25 mouse cellular contexts compared by ENCODE assay signal in genomic region chr11:114128841-114129240, GRCm38 (mm10).
DNase-seq lines count a peak whose midpoint lies in the region; ATAC-seq and TF ChIP-seq lines count a peak whose summit lies in the region.
"Had no signal": no experiment of that assay in that cellular context is flagged by ENCODE, and none has a peak within 500 bp of the region (broad histone marks: within the 10 kb centered on the region; RNA-seq: fewer than 3 reads in every experiment).

No protein-coding gene starts in this region.

- no peaks in the 10 kb centered on the region for H3K36me3 ChIP-seq in lung, embryonic 14.5 days (ENCODE audit: insufficient read depth)
- H3K36me3 ChIP-seq: embryonic facial prominence, embryonic 13.5 days; forebrain, embryonic 12.5 days; forebrain, embryonic 15.5 days; heart, embryonic 12.5 days; heart, embryonic 15.5 days had no signal

- DNase-seq in cerebellum, postnatal 14 days = peak; percentile 31 to 45
- DNase-seq in cerebellum, postnatal 4 days (ENCODE audit: low spot score in 2 of 2) = no peak
- DNase-seq in lung, embryonic 14.5 days = peak; percentile 30
- no peak for DNase-seq in lung, postnatal 4 days
- peak; percentile 48 for DNase-seq in brain, embryonic 14.5 days (ENCODE audit: low read depth)
- DNase-seq in left cerebral cortex, adult 18-20 months (ENCODE audit: low spot score in 2 of 2) = no peak
- DNase-seq in B cell, adult 2 months = no peak
- DNase-seq: adrenal gland, adult 8-10 months; adrenal gland, postnatal 25 days; cerebellum, adult 9-11 months; gastrocnemius, postnatal 25 days; heart, adult 18-20 months; heart, postnatal 10 days; heart, postnatal 36 days had no signal

- H3K4me2 ChIP-seq in lung, embryonic 14.5 days = no peak overlapping the region
- H3K4me2 ChIP-seq: embryonic facial prominence, embryonic 13.5 days; forebrain, embryonic 12.5 days; forebrain, embryonic 15.5 days; heart, embryonic 12.5 days; heart, embryonic 15.5 days had no signal

- WGBS in lung, embryonic 14.5 days = 74% methylated on average over 8 of the region's 8 CpGs

- no peak for TF ChIP-seq CTCF in lung, embryonic 14.5 days (IDR thresholded peaks at IDR 0.05; ENCODE audit: low read depth)
- TF ChIP-seq CTCF in brain, embryonic 14.5 days (IDR thresholded peaks at IDR 0.05; ENCODE audit: borderline replicate concordance, extremely low read depth, insufficient read depth, insufficient read length) = no peak

- no peaks in the 10 kb centered on the region for H3K9me3 ChIP-seq in lung, embryonic 14.5 days (ENCODE audit: low read depth, low read length)
- H3K9me3 ChIP-seq: embryonic facial prominence, embryonic 13.5 days; forebrain, embryonic 12.5 days; forebrain, embryonic 15.5 days; heart, embryonic 15.5 days had no signal

- no peak overlapping the region for H3K9ac ChIP-seq in lung, embryonic 14.5 days
- H3K9ac ChIP-seq: embryonic facial prominence, embryonic 13.5 days; forebrain, embryonic 12.5 days; forebrain, embryonic 15.5 days; heart, embryonic 12.5 days; heart, embryonic 15.5 days had no signal

- TF ChIP-seq POLR2A in brain, embryonic 14.5 days (IDR thresholded peaks at IDR 0.05; ENCODE audit: borderline replicate concordance, extremely low read depth, insufficient read depth, insufficient read length, poor library complexity, severe bottlenecking) = no peak

- no peaks in the 10 kb centered on the region for H3K4me1 ChIP-seq in lung, embryonic 14.5 days (ENCODE audit: insufficient read depth)
- H3K4me1 ChIP-seq: forebrain, embryonic 15.5 days; heart, embryonic 15.5 days had no signal

- H3K4me3 ChIP-seq in lung, embryonic 14.5 days (ENCODE audit: low read depth, low read length) = no peak overlapping the region
- H3K4me3 ChIP-seq: embryonic facial prominence, embryonic 13.5 days; erythroblast, embryonic 14.5 days; forebrain, embryonic 12.5 days; forebrain, embryonic 15.5 days; heart, embryonic 12.5 days; heart, embryonic 15.5 days had no signal

- H3K27me3 ChIP-seq in lung, embryonic 14.5 days (ENCODE audit: insufficient read depth, low read length) = no peaks in the 10 kb centered on the region
- H3K27me3 ChIP-seq: forebrain, embryonic 12.5 days; forebrain, embryonic 15.5 days; heart, embryonic 12.5 days; heart, embryonic 15.5 days had no signal

- no peak overlapping the region for H3K27ac ChIP-seq in lung, embryonic 14.5 days (ENCODE audit: low read depth)
- H3K27ac ChIP-seq: embryonic facial prominence, embryonic 13.5 days; forebrain, embryonic 12.5 days; forebrain, embryonic 15.5 days; heart, embryonic 15.5 days had no signal

- ATAC-seq in lung, embryonic 14.5 days (ENCODE audit: insufficient read depth) = no peak
- ATAC-seq: activated CD4-positive, CD25-positive, alpha-beta regulatory T cell, adult 4 months; CD4-positive, CD25-positive, alpha-beta regulatory T cell, adult 4 months; forebrain, embryonic 15.5 days; hindbrain, embryonic 16.5 days; inflammation-experienced regulatory T-cells, adult 6 months; intestine, embryonic 16.5 days had no signal

Comparison
In these comparisons a context has a peak if more than half of its experiments do, and no peak if none do; other contexts are left out.
1. DNase-seq: peak in cerebellum, postnatal 14 days (2 of 2), lung, embryonic 14.5 days (single experiment) and brain, embryonic 14.5 days (single experiment); none in cerebellum, postnatal 4 days (0 of 2), lung, postnatal 4 days (0 of 2), left cerebral cortex, adult 18-20 months (0 of 2) and B cell, adult 2 months (0 of 2).